ENCODE assay signal across 10 mouse cellular contexts in genomic region chr19:6548431-6549410, GRCm38 (mm10). TPM values are rescaled to one million over a fixed set of nuclear protein-coding genes. Genes with fewer than 3 reads are reported as not detected.
DNase-seq lines count a peak whose midpoint lies in the region; ATAC-seq lines count a peak whose summit lies in the region.
"Had no signal": no experiment of that assay in that cellular context is flagged by ENCODE, and none has a peak within 500 bp of the region (broad histone marks: within the 10 kb centered on the region; RNA-seq: fewer than 3 reads in every experiment).

No protein-coding gene starts in this region.

- ATAC-seq in kidney, embryonic 14.5 days (ENCODE audit: low FRiP score, low TSS enrichment), result no peak

- H3K4me2 ChIP-seq in kidney, embryonic 14.5 days (replicated peaks; ENCODE audit: low read depth, low read length), result no peak overlapping the region
- H3K4me2 ChIP-seq: embryonic facial prominence, embryonic 12.5 days; liver, embryonic 15.5 days had no signal

- no peak overlapping the region for H3K4me3 ChIP-seq in kidney, embryonic 14.5 days (ENCODE audit: low read length)
- H3K4me3 ChIP-seq: embryonic facial prominence, embryonic 12.5 days; liver, embryonic 15.5 days had no signal

- no peak overlapping the region for H3K9ac ChIP-seq in kidney, embryonic 14.5 days (ENCODE audit: low read depth, low read length)
- H3K9ac ChIP-seq: embryonic facial prominence, embryonic 12.5 days; liver, embryonic 15.5 days had no signal

- no peaks in the 10 kb centered on the region for H3K36me3 ChIP-seq in kidney, embryonic 14.5 days (ENCODE audit: control insufficient read depth, insufficient read depth, low read length)
- H3K36me3 ChIP-seq: embryonic facial prominence, embryonic 12.5 days; liver, embryonic 15.5 days had no signal

- H3K4me1 ChIP-seq in kidney, embryonic 14.5 days (ENCODE audit: control insufficient read depth, insufficient read depth, low read length), result no peaks in the 10 kb centered on the region
- H3K4me1 ChIP-seq: liver, embryonic 15.5 days had no signal

- WGBS in kidney, embryonic 14.5 days, result 65% methylated on average over 16 of the region's 16 CpGs

- 0 out of 2 replicates have a peak, but pooled peaks cover 3% of the 10 kb centered on the region for H3K9me3 ChIP-seq in kidney, embryonic 14.5 days (ENCODE audit: control insufficient read depth, low read length)
- H3K9me3 ChIP-seq: liver, embryonic 15.5 days had no signal

- no peak overlapping the region for H3K27ac ChIP-seq in kidney, embryonic 14.5 days (ENCODE audit: low read depth, low read length)
- H3K27ac ChIP-seq: embryonic facial prominence, embryonic 12.5 days; liver, embryonic 15.5 days had no signal

- peak; percentile 90 for DNase-seq in kidney, adult 11 months
- DNase-seq in right cerebral cortex, postnatal 14 days, result peak; percentile 48
- DNase-seq in right cerebral cortex, adult 2 months (ENCODE audit: low spot score in 2 of 2), result no peak
- DNase-seq in kidney, adult 8-10 months, result peak; percentile 86 to 92
- DNase-seq in spleen, postnatal 4 days (ENCODE audit: low spot score in 2 of 2), result no peak
- DNase-seq in spleen, adult 12 weeks (ENCODE audit: low spot score), result no peak
- DNase-seq in urinary bladder, postnatal 36 days (ENCODE audit: low spot score in 2 of 2), result no peak

- no peaks in the 10 kb centered on the region for H3K27me3 ChIP-seq in kidney, embryonic 14.5 days (ENCODE audit: control insufficient read depth, insufficient read depth, low read length)
- H3K27me3 ChIP-seq: embryonic facial prominence, embryonic 12.5 days; liver, embryonic 15.5 days had no signal

RNA-seq across cellular contexts. Expression of gene Slc22a12, which starts 5.9 kb away (rescaled TPM):
- 1.8 and 2.5 TPM in 2 replicates for polyA plus RNA-seq in kidney, embryonic 14.5 days (2014; fragmentation: Nextera tagmentation; extraction: Ambion mirVana)
- polyA plus RNA-seq: embryonic facial prominence, embryonic 12.5 days; liver, embryonic 15.5 days had no signal

Comparison
In these comparisons a context has a peak if more than half of its experiments do, and no peak if none do; other contexts are left out.
1. DNase-seq: peak in kidney, adult 11 months (single experiment), right cerebral cortex, postnatal 14 days (single experiment) and kidney, adult 8-10 months (2 of 2); none in right cerebral cortex, adult 2 months (0 of 2), spleen, postnatal 4 days (0 of 2), spleen, adult 12 weeks (single experiment) and urinary bladder, postnatal 36 days (0 of 2).